Mouse (Mus musculus): ENCODE data around the gene Iqce.

DNA sequence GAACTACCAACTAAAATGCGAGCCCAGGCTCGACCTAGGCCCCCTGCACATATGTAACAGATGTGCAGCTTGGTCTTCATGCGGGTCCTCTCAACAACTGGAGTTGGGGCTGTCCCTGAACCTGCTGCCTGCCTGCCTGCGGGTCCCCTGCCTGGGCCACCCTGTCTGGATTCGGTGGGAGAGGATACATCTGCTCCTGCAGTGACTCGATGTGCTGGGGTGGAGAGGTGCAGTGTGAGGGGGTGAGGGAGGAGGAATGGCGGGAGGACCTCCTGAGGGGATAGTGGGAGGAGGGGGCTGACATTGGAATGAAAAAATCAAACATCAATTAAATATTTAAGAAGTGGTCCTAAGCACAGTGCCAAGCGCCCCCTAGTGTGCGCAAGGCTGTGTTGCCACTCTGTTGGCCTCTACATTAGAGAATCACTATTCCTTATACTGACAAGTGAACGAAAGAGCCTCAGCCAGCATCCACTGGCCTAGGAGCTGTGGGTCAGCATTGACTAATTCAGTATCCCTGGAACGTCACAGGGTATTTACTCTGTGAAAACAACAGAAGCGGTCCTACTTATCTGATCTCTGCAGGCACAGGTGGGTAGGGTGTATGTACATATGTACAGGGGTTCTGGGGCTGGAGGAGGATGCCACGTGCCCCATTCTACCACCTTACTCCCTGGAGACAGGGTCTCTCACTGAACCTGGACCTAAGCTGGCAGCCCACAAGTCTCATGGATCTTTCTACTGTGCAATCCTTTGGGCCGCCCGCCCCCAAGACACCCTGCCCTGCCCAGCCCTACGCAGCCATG is 17.6 kb downstream of the Iqce start:
- TF ChIP-seq CTCF (IDR thresholded peaks at IDR 0.05; ENCODE audit: extremely low read depth, insufficient read depth, insufficient read length, insufficient replicate concordance) (peak; percentile 79; the same call in 1 of the 2 replicates), POLR2A (IDR thresholded peaks at IDR 0.05; ENCODE audit: low read depth, low read length) (no peak)
